Mouse (Mus musculus): Measurements from ENCODE around the gene Echs1. TPM values are rescaled to one million over a fixed set of nuclear protein-coding genes. Genes with fewer than 3 reads are reported as not detected.

Echs1 gene
- polyA plus RNA-seq, 1 experiment = 25.8 TPM

- 20% methylated on average over 11 of the region's 11 CpGs for WGBS
- TF ChIP-seq CTCF (IDR thresholded peaks at IDR 0.05; ENCODE audit: control insufficient read depth, insufficient read depth, low read length) (peak; percentile 7; the same call in 1 of the 2 replicates), POLR2A (IDR thresholded peaks at IDR 0.05; ENCODE audit: borderline replicate concordance, control insufficient read depth, low read depth, low read length) (no peak)
- no peak overlapping the region for H3K27ac ChIP-seq (ENCODE audit: control insufficient read depth, insufficient read depth, low read depth, low read length, poor library complexity)
These were observed 54.0 kb downstream of the Echs1 start for GRCm38 (mm10) chr7:140062307-140062706.

GRCm38 (mm10) chr7:140061832-140062130 is 54.5 kb downstream of the Echs1 start:
- WGBS = 8% methylated on average over 6 of the region's 6 CpGs
- no peak for TF ChIP-seq POLR2A (IDR thresholded peaks at IDR 0.05; ENCODE audit: borderline replicate concordance, control insufficient read depth, low read depth, low read length)
- TF ChIP-seq CTCF (IDR thresholded peaks at IDR 0.05; ENCODE audit: control insufficient read depth, insufficient read depth, low read length) = no peak

More at GRCm38 (mm10) chr7:140062307-140062706, 54.0 kb downstream of the Echs1 start:
- no peaks in the 10 kb centered on the region for H3K4me1 ChIP-seq (ENCODE audit: control insufficient read depth, insufficient read depth, low read length)
- H3K4me3 ChIP-seq (replicated peaks; ENCODE audit: control insufficient read depth, low read depth, low read length) = no peak overlapping the region

GRCm38 (mm10) chr7:140060936-140061831 is 55.1 kb downstream of the Echs1 start:
- WGBS = 3% methylated on average over 47 of the region's 47 CpGs
- Histone ChIP-seq H3K4me3 (replicated peaks; ENCODE audit: control insufficient read depth, low read depth, low read length) (no peak overlapping the region), H3K4me1 (ENCODE audit: control insufficient read depth, insufficient read depth, low read length) (no peaks in the 10 kb centered on the region), H3K27ac (ENCODE audit: control insufficient read depth, insufficient read depth, low read depth, low read length, poor library complexity) (no peak overlapping the region)
- TF ChIP-seq CTCF (IDR thresholded peaks at IDR 0.05; ENCODE audit: control insufficient read depth, insufficient read depth, low read length) = no peak
- no peak for TF ChIP-seq POLR2A (IDR thresholded peaks at IDR 0.05; ENCODE audit: borderline replicate concordance, control insufficient read depth, low read depth, low read length)

More at GRCm38 (mm10) chr7:140061832-140062130, 54.5 kb downstream of the Echs1 start:
- no peak overlapping the region for H3K27ac ChIP-seq (ENCODE audit: control insufficient read depth, insufficient read depth, low read depth, low read length, poor library complexity)
- H3K4me3 ChIP-seq (replicated peaks; ENCODE audit: control insufficient read depth, low read depth, low read length) = no peak overlapping the region
- H3K4me1 ChIP-seq (ENCODE audit: control insufficient read depth, insufficient read depth, low read length) = no peaks in the 10 kb centered on the region

- TF ChIP-seq CTCF (IDR thresholded peaks at IDR 0.05; ENCODE audit: control insufficient read depth, insufficient read depth, low read length) = no peak
- TF ChIP-seq POLR2A (IDR thresholded peaks at IDR 0.05; ENCODE audit: borderline replicate concordance, control insufficient read depth, low read depth, low read length) = no peak
- Histone ChIP-seq H3K4me1 (ENCODE audit: control insufficient read depth, insufficient read depth, low read length) (no peaks in the 10 kb centered on the region), H3K4me3 (replicated peaks; ENCODE audit: control insufficient read depth, low read depth, low read length) (no peak overlapping the region), H3K27ac (ENCODE audit: control insufficient read depth, insufficient read depth, low read depth, low read length, poor library complexity) (no peak overlapping the region)
- WGBS = 50% methylated on average over 4 of the region's 4 CpGs
These were observed 56.7 kb downstream of the Echs1 start for GRCm38 (mm10) chr7:140059601-140060000.

- no peak for TF ChIP-seq POLR2A (IDR thresholded peaks at IDR 0.05; ENCODE audit: borderline replicate concordance, control insufficient read depth, low read depth, low read length)
- no peak for TF ChIP-seq CTCF (IDR thresholded peaks at IDR 0.05; ENCODE audit: control insufficient read depth, insufficient read depth, low read length)
- 32% methylated on average over 7 of the region's 7 CpGs for WGBS
- Histone ChIP-seq H3K27ac (ENCODE audit: control insufficient read depth, insufficient read depth, low read depth, low read length, poor library complexity) (no peak overlapping the region), H3K4me3 (replicated peaks; ENCODE audit: control insufficient read depth, low read depth, low read length) (no peak overlapping the region), H3K4me1 (ENCODE audit: control insufficient read depth, insufficient read depth, low read length) (no peaks in the 10 kb centered on the region)
These were observed 57.7 kb downstream of the Echs1 start for GRCm38 (mm10) chr7:140058528-140058927.

- 6% methylated on average over 53 of the region's 53 CpGs for WGBS
- no peak overlapping the region for H3K4me3 ChIP-seq (replicated peaks; ENCODE audit: control insufficient read depth, low read depth, low read length)
- no peaks in the 10 kb centered on the region for H3K4me1 ChIP-seq (ENCODE audit: control insufficient read depth, insufficient read depth, low read length)
- TF ChIP-seq CTCF (IDR thresholded peaks at IDR 0.05; ENCODE audit: control insufficient read depth, insufficient read depth, low read length) (no peak), POLR2A (IDR thresholded peaks at IDR 0.05; ENCODE audit: borderline replicate concordance, control insufficient read depth, low read depth, low read length) (no peak)
- no peak overlapping the region for H3K27ac ChIP-seq (ENCODE audit: control insufficient read depth, insufficient read depth, low read depth, low read length, poor library complexity)
These were observed 58.6 kb downstream of the Echs1 start for GRCm38 (mm10) chr7:140057413-140058407.

Other genes starting within 250 kb of the Echs1 start
- not detected in 2 replicates for gene Kndc1, start 221.8 kb downstream of the Echs1 start, polyA plus RNA-seq (2011; ENCODE audit: insufficient read depth, insufficient read length, low replicate concordance, missing spikeins)
- 13.7 TPM in 1 of 2 replicates, not detected in the other for gene Utf1, start 172.7 kb downstream of the Echs1 start, polyA plus RNA-seq (2011; ENCODE audit: insufficient read depth, insufficient read length, low replicate concordance, missing spikeins)
- gene 6430531B16Rik, start 137.7 kb downstream of the Echs1 start, polyA plus RNA-seq (2011; ENCODE audit: insufficient read depth, insufficient read length, low replicate concordance, missing spikeins) = not detected in 2 replicates
- 17.9 and 55.1 TPM in 2 replicates for gene Adam8, start 123.9 kb downstream of the Echs1 start, polyA plus RNA-seq (2011; ENCODE audit: insufficient read depth, insufficient read length, low replicate concordance, missing spikeins)
- 10.4 and 27.2 TPM in 2 replicates for gene Zfp511, start 80.1 kb downstream of the Echs1 start, polyA plus RNA-seq (2011; ENCODE audit: insufficient read depth, insufficient read length, low replicate concordance, missing spikeins)
- gene Tubgcp2, start 79.8 kb downstream of the Echs1 start, polyA plus RNA-seq (2011; ENCODE audit: insufficient read depth, insufficient read length, low replicate concordance, missing spikeins) = 16.7 and 17.5 TPM in 2 replicates
- gene Msx3, start 67.4 kb downstream of the Echs1 start, polyA plus RNA-seq (2011; ENCODE audit: insufficient read depth, insufficient read length, low replicate concordance, missing spikeins) = not detected in 2 replicates
- not detected in 2 replicates for gene Caly, start 33.9 kb downstream of the Echs1 start, polyA plus RNA-seq (2011; ENCODE audit: insufficient read depth, insufficient read length, low replicate concordance, missing spikeins)
- not detected in 2 replicates for gene Prap1, start 23.1 kb downstream of the Echs1 start, polyA plus RNA-seq (2011; ENCODE audit: insufficient read depth, insufficient read length, low replicate concordance, missing spikeins)
- 11.3 and 18.7 TPM in 2 replicates for gene Fuom, start 14.0 kb downstream of the Echs1 start, polyA plus RNA-seq (2011; ENCODE audit: insufficient read depth, insufficient read length, low replicate concordance, missing spikeins)
- gene Paox, start 677 bp downstream of the Echs1 start, polyA plus RNA-seq (2011; ENCODE audit: insufficient read depth, insufficient read length, low replicate concordance, missing spikeins) = 9.4 and 11.6 TPM in 2 replicates
- gene Mtg1, start 21.1 kb upstream of the Echs1 start, polyA plus RNA-seq (2011; ENCODE audit: insufficient read depth, insufficient read length, low replicate concordance, missing spikeins) = 16.8 and 20.2 TPM in 2 replicates
- gene Sprn, start 38.4 kb upstream of the Echs1 start, polyA plus RNA-seq (2011; ENCODE audit: insufficient read depth, insufficient read length, low replicate concordance, missing spikeins) = not detected in 2 replicates
- not detected in 2 replicates for gene Olfr522, start 48.3 kb upstream of the Echs1 start, polyA plus RNA-seq (2011; ENCODE audit: insufficient read depth, insufficient read length, low replicate concordance, missing spikeins)
- not detected in 2 replicates for gene Olfr523, start 56.7 kb upstream of the Echs1 start, polyA plus RNA-seq (2011; ENCODE audit: insufficient read depth, insufficient read length, low replicate concordance, missing spikeins)
- not detected in 2 replicates for gene Olfr524, start 89.5 kb upstream of the Echs1 start, polyA plus RNA-seq (2011; ENCODE audit: insufficient read depth, insufficient read length, low replicate concordance, missing spikeins)
- 0.31 and 0.82 TPM in 2 replicates for gene Cd163l1, start 101.8 kb upstream of the Echs1 start, polyA plus RNA-seq (2011; ENCODE audit: insufficient read depth, insufficient read length, low replicate concordance, missing spikeins)
- 0.47 and 1.2 TPM in 2 replicates for gene 5830411N06Rik, start 130.8 kb upstream of the Echs1 start, polyA plus RNA-seq (2011; ENCODE audit: insufficient read depth, insufficient read length, low replicate concordance, missing spikeins)
- gene Olfr525, start 204.4 kb upstream of the Echs1 start, polyA plus RNA-seq (2011; ENCODE audit: insufficient read depth, insufficient read length, low replicate concordance, missing spikeins) = not detected in 2 replicates
- gene Olfr527, start 217.5 kb upstream of the Echs1 start, polyA plus RNA-seq (2011; ENCODE audit: insufficient read depth, insufficient read length, low replicate concordance, missing spikeins) = not detected in 2 replicates
- not detected in 2 replicates for gene Olfr60, start 245.2 kb upstream of the Echs1 start, polyA plus RNA-seq (2011; ENCODE audit: insufficient read depth, insufficient read length, low replicate concordance, missing spikeins)

Data from bone marrow, adult 2 months (tissue).